Mouse (Mus musculus): Measurements from ENCODE around the gene Rgs11.
"Not testable (repeated sequence)": the region's sequence is repeated elsewhere in the genome, so short reads cannot be mapped to it uniquely, and the experiment has no call there.

Rgs11 gene

GRCm38 (mm10) chr17:26202737-26203136 lies at the start of gene Rgs11:
Gene Rgs11 (plus strand): TSS chr17:26202951.
- DNase-seq (ENCODE audit: low spot score): peak; percentile 54

- no peak for DNase-seq (ENCODE audit: low spot score)
These were observed 40.0 kb upstream of the Rgs11 start for GRCm38 (mm10) chr17:26162736-26163135.

- no peak for DNase-seq (ENCODE audit: low spot score)
These were observed 34.7 kb upstream of the Rgs11 start for GRCm38 (mm10) chr17:26168039-26168438.

GRCm38 (mm10) chr17:26175248-26175647 lies 27.5 kb upstream of the Rgs11 start:
- not testable (repeated sequence) for DNase-seq (ENCODE audit: low spot score)

GRCm38 (mm10) chr17:26178611-26179010 lies 24.1 kb upstream of the Rgs11 start:
- no peak for DNase-seq (ENCODE audit: low spot score)

GRCm38 (mm10) chr17:26181179-26181578 lies 21.6 kb upstream of the Rgs11 start:
- no peak for DNase-seq (ENCODE audit: low spot score)

GRCm38 (mm10) chr17:26187592-26187991 lies 15.2 kb upstream of the Rgs11 start:
- DNase-seq (ENCODE audit: low spot score): no peak

- no peak for DNase-seq (ENCODE audit: low spot score)
These were observed 14.5 kb upstream of the Rgs11 start for GRCm38 (mm10) chr17:26188091-26188805.

GRCm38 (mm10) chr17:26191486-26191885 lies 11.3 kb upstream of the Rgs11 start:
- not testable (repeated sequence) for DNase-seq (ENCODE audit: low spot score)

GRCm38 (mm10) chr17:26192481-26193190 lies 10.1 kb upstream of the Rgs11 start:
- DNase-seq (ENCODE audit: low spot score): no peak

- no peak for DNase-seq (ENCODE audit: low spot score)
These were observed 3.9 kb upstream of the Rgs11 start, which contains the start of gene Pdia2 for GRCm38 (mm10) chr17:26198892-26199291. Gene Pdia2 (minus strand): TSS chr17:26199087.

GRCm38 (mm10) chr17:26200831-26201705 lies 1.7 kb upstream of the Rgs11 start:
- DNase-seq (ENCODE audit: low spot score): no peak

- no peak for DNase-seq (ENCODE audit: low spot score)
These were observed 753 bp upstream of the Rgs11 start for GRCm38 (mm10) chr17:26201998-26202397.

- DNase-seq (ENCODE audit: low spot score): peak; percentile 39
These were observed 615 bp downstream of the Rgs11 start for GRCm38 (mm10) chr17:26203321-26203811.

GRCm38 (mm10) chr17:26204766-26205165 lies 2.0 kb downstream of the Rgs11 start:
- no peak for DNase-seq (ENCODE audit: low spot score)

GRCm38 (mm10) chr17:26206392-26206791 lies 3.6 kb downstream of the Rgs11 start:
- DNase-seq (ENCODE audit: low spot score): no peak

- DNase-seq (ENCODE audit: low spot score): no peak
These were observed 4.9 kb downstream of the Rgs11 start, which contains the start of gene Arhgdig for GRCm38 (mm10) chr17:26207686-26208085. Gene Arhgdig (minus strand): TSS chr17:26207786.

- no peak for DNase-seq (ENCODE audit: low spot score)
These were observed 9.5 kb downstream of the Rgs11 start for GRCm38 (mm10) chr17:26212241-26212640.

- DNase-seq (ENCODE audit: low spot score): no peak
These were observed 9.9 kb downstream of the Rgs11 start for GRCm38 (mm10) chr17:26212681-26213080.

- DNase-seq (ENCODE audit: low spot score): no peak
These were observed 18.8 kb downstream of the Rgs11 start for GRCm38 (mm10) chr17:26221508-26221907.

- DNase-seq (ENCODE audit: low spot score): no peak
These were observed 22.4 kb downstream of the Rgs11 start for GRCm38 (mm10) chr17:26225150-26225549.

- DNase-seq (ENCODE audit: low spot score): no peak
These were observed 27.0 kb downstream of the Rgs11 start for GRCm38 (mm10) chr17:26229776-26230175.

Measured in urinary bladder, postnatal 25 days (tissue).